Mouse (Mus musculus): Measurements from ENCODE around the gene Polm. TPM values are rescaled to one million over a fixed set of nuclear protein-coding genes. Genes with fewer than 3 reads are reported as not detected.

Polm gene
- polyA plus RNA-seq, 1 experiment from 2014 or later, result 7.3 TPM

GRCm38 (mm10) chr11:5873192-5873591 is 35.4 kb upstream of the Polm start:
- DNase-seq (ENCODE audit: low spot score, missing footprints), result no peak
- H3K27me3 ChIP-seq (ENCODE audit: control insufficient read depth, insufficient read depth, low read length), result no peaks in the 10 kb centered on the region
- no peak overlapping the region for H3K27ac ChIP-seq (ENCODE audit: low read depth, low read length)
- H3K36me3 ChIP-seq (ENCODE audit: control insufficient read depth, insufficient read depth, low read length), result peaks cover 14% of the 10 kb centered on the region
- no peak for ATAC-seq (ENCODE audit: low FRiP score)
- H3K4me1 ChIP-seq (ENCODE audit: control insufficient read depth, insufficient read depth, low read length), result peaks cover 11% of the 10 kb centered on the region
- no peak overlapping the region for H3K4me2 ChIP-seq
- WGBS, result 98% methylated on average over 9 of the region's 9 CpGs
- no peaks in the 10 kb centered on the region for H3K9me3 ChIP-seq (ENCODE audit: control insufficient read depth, low read length)
- no peak overlapping the region for H3K9ac ChIP-seq (ENCODE audit: low read length)
- H3K4me3 ChIP-seq (ENCODE audit: low read depth, low read length), result no peak overlapping the region

GRCm38 (mm10) chr11:5872707-5873106 is 34.9 kb upstream of the Polm start:
- Histone ChIP-seq H3K4me3 (ENCODE audit: low read depth, low read length) (no peak overlapping the region), H3K36me3 (ENCODE audit: control insufficient read depth, insufficient read depth, low read length) (peaks cover 14% of the 10 kb centered on the region), H3K27ac (ENCODE audit: low read depth, low read length) (no peak overlapping the region), H3K4me1 (ENCODE audit: control insufficient read depth, insufficient read depth, low read length) (peaks cover 11% of the 10 kb centered on the region), H3K27me3 (ENCODE audit: control insufficient read depth, insufficient read depth, low read length) (no peaks in the 10 kb centered on the region), H3K9me3 (ENCODE audit: control insufficient read depth, low read length) (no peaks in the 10 kb centered on the region), H3K4me2 (no peak overlapping the region), H3K9ac (ENCODE audit: low read length) (no peak overlapping the region)
- ATAC-seq (ENCODE audit: low FRiP score), result no peak
- WGBS, result 95% methylated on average over 11 of the region's 11 CpGs
- no peak for DNase-seq (ENCODE audit: low spot score, missing footprints)

- no peak for DNase-seq (ENCODE audit: low spot score, missing footprints)
- Histone ChIP-seq H3K27ac (ENCODE audit: low read depth, low read length) (no peak overlapping the region), H3K4me3 (ENCODE audit: low read depth, low read length) (no peak overlapping the region), H3K9ac (ENCODE audit: low read length) (no peak overlapping the region), H3K4me2 (no peak overlapping the region), H3K36me3 (ENCODE audit: control insufficient read depth, insufficient read depth, low read length) (peaks cover 14% of the 10 kb centered on the region), H3K4me1 (ENCODE audit: control insufficient read depth, insufficient read depth, low read length) (no peaks in the 10 kb centered on the region), H3K9me3 (ENCODE audit: control insufficient read depth, low read length) (no peaks in the 10 kb centered on the region), H3K27me3 (ENCODE audit: control insufficient read depth, insufficient read depth, low read length) (no peaks in the 10 kb centered on the region)
- 94% methylated on average over 16 of the region's 16 CpGs for WGBS
- ATAC-seq (ENCODE audit: low FRiP score), result no peak
Measured at GRCm38 (mm10) chr11:5870069-5870468, 32.3 kb upstream of the Polm start.

- DNase-seq (ENCODE audit: low spot score, missing footprints) (no peak), ATAC-seq (ENCODE audit: low FRiP score) (no peak)
- Histone ChIP-seq H3K4me3 (ENCODE audit: low read depth, low read length) (no peak overlapping the region), H3K4me1 (ENCODE audit: control insufficient read depth, insufficient read depth, low read length) (no peaks in the 10 kb centered on the region), H3K27ac (ENCODE audit: low read depth, low read length) (no peak overlapping the region), H3K36me3 (ENCODE audit: control insufficient read depth, insufficient read depth, low read length) (peaks cover 10% of the 10 kb centered on the region), H3K9ac (ENCODE audit: low read length) (no peak overlapping the region), H3K27me3 (ENCODE audit: control insufficient read depth, insufficient read depth, low read length) (no peaks in the 10 kb centered on the region), H3K4me2 (no peak overlapping the region), H3K9me3 (ENCODE audit: control insufficient read depth, low read length) (no peaks in the 10 kb centered on the region)
- WGBS, result 94% methylated on average over 16 of the region's 16 CpGs
Measured at GRCm38 (mm10) chr11:5869331-5869730, 31.5 kb upstream of the Polm start.

- no peak for ATAC-seq (ENCODE audit: low FRiP score)
- no peak for DNase-seq (ENCODE audit: low spot score, missing footprints)
- 94% methylated on average over 12 of the region's 12 CpGs for WGBS
Measured at GRCm38 (mm10) chr11:5868324-5868723, 30.5 kb upstream of the Polm start.

GRCm38 (mm10) chr11:5867196-5867595 is 29.4 kb upstream of the Polm start:
- no peaks in the 10 kb centered on the region; the same call in 1 of the 2 replicates for H3K36me3 ChIP-seq (ENCODE audit: control insufficient read depth, insufficient read depth, low read length)
- no peak overlapping the region for H3K9ac ChIP-seq (ENCODE audit: low read length)
- H3K9me3 ChIP-seq (ENCODE audit: control insufficient read depth, low read length), result no peaks in the 10 kb centered on the region
- H3K4me1 ChIP-seq (ENCODE audit: control insufficient read depth, insufficient read depth, low read length), result no peaks in the 10 kb centered on the region
- no peak for DNase-seq (ENCODE audit: low spot score, missing footprints)
- peaks cover 8% of the 10 kb centered on the region for H3K27me3 ChIP-seq (ENCODE audit: control insufficient read depth, insufficient read depth, low read length)
- no peak overlapping the region for H3K27ac ChIP-seq (ENCODE audit: low read depth, low read length)
- no peak overlapping the region for H3K4me3 ChIP-seq (ENCODE audit: low read depth, low read length)
- WGBS, result 91% methylated on average over 2 of the region's 2 CpGs
- no peak overlapping the region for H3K4me2 ChIP-seq
- no peak for ATAC-seq (ENCODE audit: low FRiP score)

More at GRCm38 (mm10) chr11:5868324-5868723, 30.5 kb upstream of the Polm start:
- Histone ChIP-seq H3K4me1 (ENCODE audit: control insufficient read depth, insufficient read depth, low read length) (no peaks in the 10 kb centered on the region), H3K4me2 (no peak overlapping the region), H3K9me3 (ENCODE audit: control insufficient read depth, low read length) (no peaks in the 10 kb centered on the region), H3K27ac (ENCODE audit: low read depth, low read length) (no peak overlapping the region), H3K36me3 (ENCODE audit: control insufficient read depth, insufficient read depth, low read length) (peaks cover 6% of the 10 kb centered on the region; the same call in 1 of the 2 replicates), H3K27me3 (ENCODE audit: control insufficient read depth, insufficient read depth, low read length) (no peaks in the 10 kb centered on the region), H3K4me3 (ENCODE audit: low read depth, low read length) (no peak overlapping the region), H3K9ac (ENCODE audit: low read length) (no peak overlapping the region)

- no peak overlapping the region for H3K27ac ChIP-seq (ENCODE audit: low read depth, low read length)
- WGBS, result 32% methylated on average over 15 of the region's 15 CpGs
- peak overlapping the region; percentile 45; the same call in 1 of the 2 replicates for H3K4me2 ChIP-seq
- peak overlapping the region; percentile 25; the same call in 1 of the 2 replicates for H3K4me3 ChIP-seq (ENCODE audit: low read depth, low read length)
- DNase-seq (ENCODE audit: low spot score, missing footprints) (peak; percentile 88), ATAC-seq (ENCODE audit: low FRiP score) (no peak)
- no peaks in the 10 kb centered on the region for H3K9me3 ChIP-seq (ENCODE audit: control insufficient read depth, low read length)
- H3K36me3 ChIP-seq (ENCODE audit: control insufficient read depth, insufficient read depth, low read length), result no peaks in the 10 kb centered on the region
- peaks cover 8% of the 10 kb centered on the region for H3K4me1 ChIP-seq (ENCODE audit: control insufficient read depth, insufficient read depth, low read length)
- peaks cover 24% of the 10 kb centered on the region for H3K27me3 ChIP-seq (ENCODE audit: control insufficient read depth, insufficient read depth, low read length)
- H3K9ac ChIP-seq (ENCODE audit: low read length), result no peak overlapping the region
Measured at GRCm38 (mm10) chr11:5862394-5863105, 24.7 kb upstream of the Polm start.

GRCm38 (mm10) chr11:5861678-5862393 is 24.0 kb upstream of the Polm start, which contains the start of gene Aebp1:
Gene Aebp1, plus strand, starts transcription at chr11:5861947.
- Histone ChIP-seq H3K4me3 (ENCODE audit: low read depth, low read length) (peak within 1 kb of the TSS; percentile 25), H3K9ac (ENCODE audit: low read length) (0 out of 2 replicates have a peak within 1 kb of the TSS, but pooled peaks have one; percentile 27), H3K36me3 (ENCODE audit: control insufficient read depth, insufficient read depth, low read length) (no peaks in the 10 kb centered on the region), H3K4me2 (peak within 1 kb of the TSS; percentile 45), H3K27ac (ENCODE audit: low read depth, low read length) (no peak within 1 kb of the TSS), H3K9me3 (ENCODE audit: control insufficient read depth, low read length) (no peaks in the 10 kb centered on the region), H3K4me1 (ENCODE audit: control insufficient read depth, insufficient read depth, low read length) (peaks cover 8% of the 10 kb centered on the region), H3K27me3 (ENCODE audit: control insufficient read depth, insufficient read depth, low read length) (peaks cover 24% of the 10 kb centered on the region)
- DNase-seq (ENCODE audit: low spot score, missing footprints), result peak; percentile 91
- WGBS, result 4% methylated on average over 51 of the region's 59 CpGs
- 0 out of 2 replicates have a peak, but pooled peaks have one; percentile 9 for ATAC-seq (ENCODE audit: low FRiP score)

- ATAC-seq (ENCODE audit: low FRiP score) (no peak), DNase-seq (ENCODE audit: low spot score, missing footprints) (no peak)
- Histone ChIP-seq H3K4me1 (ENCODE audit: control insufficient read depth, insufficient read depth, low read length) (peaks cover 8% of the 10 kb centered on the region), H3K4me3 (ENCODE audit: low read depth, low read length) (no peak overlapping the region), H3K4me2 (no peak overlapping the region), H3K36me3 (ENCODE audit: control insufficient read depth, insufficient read depth, low read length) (no peaks in the 10 kb centered on the region), H3K27me3 (ENCODE audit: control insufficient read depth, insufficient read depth, low read length) (peaks cover 24% of the 10 kb centered on the region), H3K27ac (ENCODE audit: low read depth, low read length) (no peak overlapping the region), H3K9ac (ENCODE audit: low read length) (no peak overlapping the region), H3K9me3 (ENCODE audit: control insufficient read depth, low read length) (no peaks in the 10 kb centered on the region)
- 75% methylated on average over 6 of the region's 6 CpGs for WGBS
Measured at GRCm38 (mm10) chr11:5860639-5861038, 22.8 kb upstream of the Polm start.

Data from midbrain, embryonic 11.5 days (tissue).